18 mouse cellular contexts compared by ENCODE assay signal in genomic region chr17:48784417-48784816, GRCm38 (mm10).
DNase-seq lines count a peak whose midpoint lies in the region.
"Had no signal": no experiment of that assay in that cellular context is flagged by ENCODE, and none has a peak within 500 bp of the region (broad histone marks: within the 10 kb centered on the region; RNA-seq: fewer than 3 reads in every experiment).

No protein-coding gene starts in this region.

- intact Hi-C loops in gastrocnemius, postnatal 14 days (cut with DNase I; ENCODE audit: low total_unique reads): no loop called here

- DNase-seq in gastrocnemius, postnatal 14 days: peak; percentile 45
- no peak for DNase-seq in gastrocnemius, adult 8-10 months (ENCODE audit: low spot score in 2 of 2)
- DNase-seq in layer of hippocampus, postnatal 10 days (ENCODE audit: low spot score in 2 of 2): peak; percentile 33 to 34
- no peak for DNase-seq in layer of hippocampus, adult 8-10 months (ENCODE audit: low spot score in 2 of 2)
- DNase-seq in retina, postnatal 1 day: peak; percentile 38
- no peak for DNase-seq in retina, embryonic 14.5 days (ENCODE audit: low spot score)
- DNase-seq in kidney, postnatal 4 days: no peak
- DNase-seq: adrenal gland, adult 2 months; cerebellum, adult 11-12 months; cerebellum, postnatal 25 days; heart, adult 18-20 months; heart, postnatal 10 days; kidney, adult 11 months; kidney, postnatal 36 days; layer of hippocampus, adult 9-11 months; liver; lung, postnatal 36 days; right cerebral cortex, adult 18-20 months had no signal

Comparison
In these comparisons a context has a peak if more than half of its experiments do, and no peak if none do; other contexts are left out.
1. DNase-seq: peak in gastrocnemius, postnatal 14 days (single experiment), layer of hippocampus, postnatal 10 days (2 of 2) and retina, postnatal 1 day (single experiment); none in gastrocnemius, adult 8-10 months (0 of 2), layer of hippocampus, adult 8-10 months (0 of 2), retina, embryonic 14.5 days (single experiment) and kidney, postnatal 4 days (0 of 2).